Mouse (Mus musculus) forebrain, embryonic 10.5 days (tissue): ENCODE measurements around the gene Plek2. TPM values are rescaled to one million over a fixed set of nuclear protein-coding genes. Genes with fewer than 3 reads are reported as not detected.
"Not testable (repeated sequence)": the region's sequence is repeated elsewhere in the genome, so short reads cannot be mapped to it uniquely, and the experiment has no call there.

Experiments
- DNase-seq: peaks from one replicate; pipeline ENCODE4 v3.0.0-alpha.2; 2017; ENCODE audit warnings: low spot score; ENCODE audit errors: extremely low spot score
- H3K27ac ChIP-seq: fragments of 300-500 bp; sonication (generic); 2 replicates; pipeline ENCODE4 v1.5.1; 2016; ENCODE audit warnings: mild to moderate bottlenecking
- H3K27me3 ChIP-seq: fragments of 300-500 bp; sonication (generic); 2 replicates; pipeline ENCODE4 v1.6.1; 2016; ENCODE audit warnings: mild to moderate bottlenecking; ENCODE audit not compliant: poor library complexity, severe bottlenecking
- H3K36me3 ChIP-seq: fragments of 300-500 bp; sonication (generic); replicated peaks from 2 replicates; pipeline ENCODE4 v1.6.1; 2016; ENCODE audit warnings: mild to moderate bottlenecking, moderate library complexity
- H3K4me1 ChIP-seq: fragments of 300-500 bp; sonication (generic); 2 replicates; pipeline ENCODE4 v1.6.1; 2016
- H3K4me3 ChIP-seq: fragments of 300-500 bp; sonication (generic); 2 replicates; pipeline ENCODE4 v1.5.1; 2016; ENCODE audit warnings: mild to moderate bottlenecking, moderate library complexity
- H3K9me3 ChIP-seq: fragments of 300-500 bp; sonication (generic); 2 replicates; pipeline ENCODE4 v1.6.1; 2016; ENCODE audit warnings: mild to moderate bottlenecking, moderate library complexity
- WGBS: fragments of 180-500 bp; shearing (Covaris S2); methylation state at CpG from one replicate; pipeline ENCODE4 v1.1.7; 2016; 5-methylcytosine and 5-hydroxymethylcytosine counted together
- polyA plus RNA-seq: library from polyadenylated mRNA; unstranded; fragments of >200 nt; fragmentation: Nextera tagmentation; extraction: Ambion mirVana; gene quantifications from 2 replicates; pipeline ENCODE4 v1.2.1, GENCODE M21; 2016

Plek2 gene
- polyA plus RNA-seq, 1 experiment from 2014 or later: 3.6 TPM

DNA sequence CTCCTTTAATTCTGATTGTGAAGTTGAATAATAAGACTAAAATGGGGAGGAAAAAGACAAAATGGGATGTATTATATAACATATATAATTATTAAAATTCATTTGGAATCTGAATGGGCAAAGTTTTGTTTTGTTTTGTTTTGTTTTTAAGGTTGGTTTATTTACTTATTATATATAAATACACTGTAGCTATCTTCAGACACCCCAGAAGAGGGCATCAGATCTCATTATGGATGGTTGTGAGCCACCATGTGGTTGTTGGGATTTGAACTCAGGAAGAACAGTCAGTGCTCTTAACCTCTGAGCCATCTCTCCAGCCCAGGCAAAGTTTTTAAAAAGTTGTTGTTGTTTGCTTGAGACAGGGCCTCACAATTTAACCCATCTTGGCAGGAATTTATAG, 16.2 kb upstream of the Plek2 start:
- not testable (repeated sequence) for H3K36me3 ChIP-seq, H3K27me3 ChIP-seq, H3K9me3 ChIP-seq, H3K27ac ChIP-seq, H3K4me3 ChIP-seq, DNase-seq
- peaks cover 13% of the 10 kb centered on the region for H3K4me1 ChIP-seq

GRCm38 (mm10) chr12:78922058-78922457, 15.3 kb upstream of the Plek2 start:
- no peaks in the 10 kb centered on the region for H3K36me3 ChIP-seq
- peaks cover 13% of the 10 kb centered on the region for H3K4me1 ChIP-seq
- DNase-seq: no peak
- H3K27me3 ChIP-seq: no peaks in the 10 kb centered on the region
- 86% methylated on average over 3 of the region's 3 CpGs for WGBS
- no peak overlapping the region for H3K4me3 ChIP-seq
- no peak overlapping the region for H3K27ac ChIP-seq
- no peaks in the 10 kb centered on the region for H3K9me3 ChIP-seq

- 82% methylated on average over 4 of the region's 4 CpGs for WGBS
- Histone ChIP-seq H3K4me3 (no peak overlapping the region), H3K4me1 (peaks cover 13% of the 10 kb centered on the region), H3K9me3 (no peaks in the 10 kb centered on the region), H3K36me3 (no peaks in the 10 kb centered on the region), H3K27me3 (no peaks in the 10 kb centered on the region), H3K27ac (no peak overlapping the region)
- no peak for DNase-seq
Measured at GRCm38 (mm10) chr12:78921421-78921820, 14.7 kb upstream of the Plek2 start.

- Histone ChIP-seq H3K4me3 (no peak overlapping the region), H3K36me3 (no peaks in the 10 kb centered on the region), H3K9me3 (no peaks in the 10 kb centered on the region), H3K27me3 (peaks cover 7% of the 10 kb centered on the region), H3K4me1 (peaks cover 13% of the 10 kb centered on the region), H3K27ac (no peak overlapping the region)
- DNase-seq: peak; percentile 51
- 37% methylated on average over 16 of the region's 16 CpGs for WGBS
Measured at GRCm38 (mm10) chr12:78919079-78919712, 12.4 kb upstream of the Plek2 start.

DNA sequence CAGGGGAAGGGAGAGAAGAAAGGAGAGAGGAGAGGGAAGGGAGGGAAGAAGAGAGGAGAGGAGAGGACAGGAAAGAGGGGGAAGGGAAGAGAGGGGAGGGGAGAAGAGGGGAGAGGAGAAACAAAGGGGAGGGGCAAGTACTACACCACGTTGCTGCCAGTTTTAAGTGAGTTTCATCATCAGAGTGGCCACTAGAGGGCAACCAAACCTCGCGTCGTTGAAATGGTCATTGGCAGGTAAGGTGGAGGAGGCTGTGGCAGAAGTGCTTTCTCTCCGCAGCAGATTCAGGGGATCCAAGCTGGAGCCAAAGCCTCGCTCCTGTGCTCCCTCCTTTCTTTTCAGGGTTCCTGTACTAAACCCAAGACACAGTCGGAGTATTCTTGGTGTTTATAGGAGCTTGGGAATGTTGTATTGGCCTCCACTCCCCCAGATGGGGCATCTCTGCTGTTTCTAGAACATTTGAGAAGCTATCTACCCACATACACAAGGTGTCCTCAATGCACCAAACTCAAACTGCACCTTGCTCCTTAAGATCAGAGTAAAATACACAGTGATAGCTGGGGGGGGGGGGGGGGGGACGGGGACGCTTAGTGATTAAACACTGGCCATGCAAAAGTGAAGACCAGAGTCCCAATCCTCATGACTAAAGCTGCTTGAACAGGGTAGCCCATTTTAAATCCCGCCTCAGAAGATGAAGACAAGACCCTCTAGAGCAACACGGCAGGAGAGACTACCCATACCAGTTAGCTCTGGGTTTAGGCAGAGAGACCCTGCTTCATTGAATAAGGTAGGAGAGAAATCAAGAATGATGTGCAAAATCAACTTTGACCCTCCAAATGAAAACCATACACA, 11.7 kb upstream of the Plek2 start:
- Histone ChIP-seq H3K27me3 (peaks cover 15% of the 10 kb centered on the region), H3K27ac (no peak overlapping the region), H3K9me3 (no peaks in the 10 kb centered on the region), H3K4me1 (peaks cover 13% of the 10 kb centered on the region), H3K36me3 (no peaks in the 10 kb centered on the region), H3K4me3 (no peak overlapping the region)
- peak; percentile 81 for DNase-seq
- WGBS: 16% methylated on average over 11 of the region's 11 CpGs

GRCm38 (mm10) chr12:78916278-78916677, 9.5 kb upstream of the Plek2 start:
- Histone ChIP-seq H3K4me1 (peaks cover 25% of the 10 kb centered on the region), H3K27me3 (peaks cover 36% of the 10 kb centered on the region), H3K36me3 (no peaks in the 10 kb centered on the region), H3K4me3 (no peak overlapping the region), H3K9me3 (no peaks in the 10 kb centered on the region), H3K27ac (no peak overlapping the region)
- WGBS: 74% methylated on average over 3 of the region's 3 CpGs
- no peak for DNase-seq

DNA sequence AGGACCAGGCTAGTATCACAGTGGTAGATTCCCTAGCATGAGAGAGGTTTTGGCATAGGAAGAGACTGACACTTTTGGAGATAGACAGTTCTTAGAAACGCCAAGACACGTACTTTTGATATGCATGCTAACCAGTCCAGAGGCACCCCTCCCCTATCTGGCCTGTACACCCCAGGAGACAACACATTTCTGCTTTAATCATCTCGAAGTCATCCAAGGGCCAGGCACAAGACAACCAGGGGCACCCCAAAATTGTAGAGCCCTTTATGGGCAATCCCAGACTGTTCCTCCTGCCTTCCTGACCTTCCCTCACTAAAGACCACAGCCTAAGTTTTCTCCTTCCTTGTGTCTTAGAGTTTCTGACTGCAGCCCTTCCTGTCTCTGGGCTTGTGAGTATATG, 8.8 kb upstream of the Plek2 start:
- H3K9me3 ChIP-seq: no peaks in the 10 kb centered on the region
- H3K4me1 ChIP-seq: peaks cover 31% of the 10 kb centered on the region
- H3K36me3 ChIP-seq: no peaks in the 10 kb centered on the region
- H3K27ac ChIP-seq: no peak overlapping the region
- H3K27me3 ChIP-seq: peaks cover 43% of the 10 kb centered on the region
- H3K4me3 ChIP-seq: no peak overlapping the region
- WGBS: 80% methylated on average over 3 of the region's 3 CpGs
- DNase-seq: no peak

GRCm38 (mm10) chr12:78914458-78914857, 7.7 kb upstream of the Plek2 start:
- H3K4me1 ChIP-seq: peaks cover 32% of the 10 kb centered on the region

GRCm38 (mm10) chr12:78911707-78912417, 5.1 kb upstream of the Plek2 start:
- H3K9me3 ChIP-seq: no peaks in the 10 kb centered on the region; the same call in 1 of the 2 replicates
- DNase-seq: peak; percentile 55
- H3K27ac ChIP-seq: peak overlapping the region; percentile 62
- no peaks in the 10 kb centered on the region for H3K36me3 ChIP-seq
- H3K4me1 ChIP-seq: peaks cover 25% of the 10 kb centered on the region
- peak overlapping the region; percentile 52 for H3K4me3 ChIP-seq
- under 1% methylated on average over 37 of the region's 37 CpGs for WGBS
- peaks cover 80% of the 10 kb centered on the region for H3K27me3 ChIP-seq

More at GRCm38 (mm10) chr12:78914458-78914857, 7.7 kb upstream of the Plek2 start:
- Histone ChIP-seq H3K9me3 (no peaks in the 10 kb centered on the region), H3K27me3 (peaks cover 54% of the 10 kb centered on the region), H3K36me3 (no peaks in the 10 kb centered on the region), H3K27ac (no peak overlapping the region), H3K4me3 (no peak overlapping the region)
- WGBS: 82% methylated on average over 4 of the region's 4 CpGs
- no peak for DNase-seq

- Histone ChIP-seq H3K36me3 (no peaks in the 10 kb centered on the region), H3K27ac (peak overlapping the region; percentile 65; the same call in 1 of the 2 replicates), H3K9me3 (no peaks in the 10 kb centered on the region; the same call in 1 of the 2 replicates), H3K27me3 (peaks cover 90% of the 10 kb centered on the region), H3K4me1 (peaks cover 30% of the 10 kb centered on the region), H3K4me3 (peak overlapping the region; percentile 52)
- DNase-seq: no peak
- 14% methylated on average over 16 of the region's 16 CpGs for WGBS
Measured at GRCm38 (mm10) chr12:78910684-78911461, 4.1 kb upstream of the Plek2 start.

DNA sequence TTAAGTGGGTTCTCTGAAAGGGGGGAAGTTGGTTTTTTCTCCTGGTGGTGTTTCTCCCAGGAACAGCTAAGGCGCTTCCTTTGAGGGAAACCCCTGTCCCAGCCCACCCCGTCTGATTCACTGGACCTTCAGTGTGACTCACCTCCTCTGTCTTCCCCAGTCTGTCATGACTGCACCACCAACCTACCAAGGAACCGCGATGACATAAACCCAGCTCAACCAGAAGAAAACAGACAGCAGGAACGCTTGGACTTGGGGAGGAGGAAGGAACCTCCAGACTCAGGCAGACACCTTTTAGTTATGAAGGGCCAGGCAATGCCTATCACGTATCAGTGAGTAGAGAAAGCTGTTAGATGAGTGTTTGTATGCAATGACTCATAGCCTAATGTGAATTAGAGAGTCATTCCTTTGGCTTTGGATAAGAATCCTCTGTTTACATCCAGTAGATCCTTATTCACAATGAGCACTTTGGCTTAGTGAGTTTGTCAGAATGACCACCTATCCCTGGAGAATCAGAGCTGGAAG, 1.4 kb upstream of the Plek2 start:
- Histone ChIP-seq H3K9me3 (no peaks in the 10 kb centered on the region; the same call in 1 of the 2 replicates), H3K4me3 (no peak overlapping the region), H3K36me3 (no peaks in the 10 kb centered on the region), H3K27ac (no peak overlapping the region), H3K27me3 (peaks cover 84% of the 10 kb centered on the region), H3K4me1 (peaks cover 30% of the 10 kb centered on the region)
- 79% methylated on average over 6 of the region's 6 CpGs for WGBS
- DNase-seq: no peak

GRCm38 (mm10) chr12:78904499-78904898, 2.3 kb downstream of the Plek2 start:
- 80% methylated on average over 6 of the region's 7 CpGs for WGBS
- H3K9me3 ChIP-seq: no peaks in the 10 kb centered on the region; the same call in 1 of the 2 replicates
- H3K27ac ChIP-seq: no peak overlapping the region
- H3K27me3 ChIP-seq: peaks cover 48% of the 10 kb centered on the region
- peaks cover 10% of the 10 kb centered on the region for H3K4me1 ChIP-seq
- no peak for DNase-seq
- H3K36me3 ChIP-seq: no peaks in the 10 kb centered on the region
- H3K4me3 ChIP-seq: no peak overlapping the region
